Mouse (Mus musculus) layer of hippocampus, adult 2 months (tissue): ENCODE data around the gene Ehd4. TPM values are rescaled to one million over a fixed set of nuclear protein-coding genes. Genes with fewer than 3 reads are reported as not detected.

Experiments used
- DNase-seq, 2 experiments: peaks; one replicate each; pipeline ENCODE4 v3.0.0; 2022; ENCODE audit warnings: low spot score in 2 of 2
- H3K27ac ChIP-seq: fragments of 200-600 bp; 2 replicates; pipeline ENCODE4 v1.8.1; 2022
- H3K4me3 ChIP-seq: fragments of 200-600 bp; 2 replicates; pipeline ENCODE4 v1.8.1; 2022; ENCODE audit warnings: mild to moderate bottlenecking
- CTCF ChIP-seq: fragments of 200-600 bp; conservative IDR thresholded peaks from 2 replicates; pipeline ENCODE4 v1.8.1; 2022; ENCODE audit warnings: antibody characterized with exemption, mild to moderate bottlenecking, moderate library complexity
- total RNA-seq, 2 experiments: library from RNA; stranded (reverse); gene quantifications; 2 replicates each; pipeline ENCODE4 v1.2.3; 2021

Gene Ehd4
- total RNA-seq, 2 experiments from 2014 or later: 5.4 to 7.6 TPM

DNA sequence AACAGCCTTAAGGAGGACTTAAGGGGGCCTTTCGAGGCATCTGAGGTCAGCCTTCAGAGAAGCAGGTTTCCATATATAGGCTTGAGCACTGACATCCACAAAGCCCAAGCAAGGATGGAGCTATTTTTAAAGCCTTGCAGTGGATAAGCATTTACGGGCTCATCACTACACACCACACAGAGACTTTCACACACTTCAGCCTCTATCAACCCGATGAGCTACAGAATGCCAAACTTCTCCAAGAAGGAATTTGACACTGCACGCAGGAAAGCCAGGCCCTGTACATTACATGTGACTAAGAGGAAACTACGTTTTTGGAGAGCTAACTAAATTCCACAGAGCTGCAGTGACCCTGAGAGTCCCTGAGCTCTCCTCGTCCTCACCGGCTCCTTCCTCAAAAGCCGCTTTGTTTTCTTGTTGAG is 55.6 kb downstream of the Ehd4 start:
- no peak for DNase-seq
- H3K27ac ChIP-seq: peak overlapping the region; percentile 18; the same call in 1 of the 2 replicates
- H3K4me3 ChIP-seq: no peak overlapping the region
- TF ChIP-seq CTCF: no peak

DNA sequence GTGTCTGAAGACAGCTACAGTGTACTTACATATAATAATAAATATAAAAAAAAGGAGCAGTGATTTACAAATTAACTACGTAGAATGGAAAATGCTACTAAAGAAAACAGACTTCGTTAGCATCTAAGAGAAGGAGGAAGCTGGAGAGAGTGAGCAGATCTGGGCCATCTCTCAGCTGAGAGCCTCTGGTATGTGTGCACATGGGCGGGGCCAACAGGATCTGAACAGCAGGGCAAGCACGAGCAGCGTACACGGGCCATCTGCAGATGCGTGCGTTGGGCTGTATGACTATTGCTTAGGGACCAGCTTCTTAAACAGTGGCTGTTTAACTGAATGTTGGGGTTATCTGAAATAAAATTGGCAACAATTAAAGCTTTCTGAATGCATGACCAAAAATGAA is 56.5 kb downstream of the Ehd4 start:
- no peak overlapping the region for H3K27ac ChIP-seq
- TF ChIP-seq CTCF: no peak
- DNase-seq: no peak
- no peak overlapping the region for H3K4me3 ChIP-seq

DNA sequence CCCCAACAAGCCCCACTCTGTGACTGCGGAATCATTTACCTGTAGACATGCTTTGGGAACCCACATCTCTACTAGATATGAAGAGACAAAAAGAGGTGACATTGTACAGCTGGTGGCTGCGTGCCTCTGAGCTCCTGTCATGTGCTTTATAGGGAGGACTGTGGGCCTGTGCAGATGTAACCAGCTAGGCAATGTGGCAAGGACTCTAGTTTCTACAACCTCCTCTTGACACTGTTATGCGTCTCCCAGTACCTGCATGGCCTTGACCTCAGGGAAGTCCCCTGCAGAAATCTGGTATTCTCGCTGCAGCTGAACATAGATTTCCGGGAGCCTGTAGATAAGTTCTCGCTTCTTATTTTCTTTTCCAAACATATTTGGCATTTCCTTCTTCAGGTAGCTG is 57.7 kb downstream of the Ehd4 start:
- Histone ChIP-seq H3K4me3 (no peak overlapping the region), H3K27ac (no peak overlapping the region)
- no peak for DNase-seq
- TF ChIP-seq CTCF: no peak

DNA sequence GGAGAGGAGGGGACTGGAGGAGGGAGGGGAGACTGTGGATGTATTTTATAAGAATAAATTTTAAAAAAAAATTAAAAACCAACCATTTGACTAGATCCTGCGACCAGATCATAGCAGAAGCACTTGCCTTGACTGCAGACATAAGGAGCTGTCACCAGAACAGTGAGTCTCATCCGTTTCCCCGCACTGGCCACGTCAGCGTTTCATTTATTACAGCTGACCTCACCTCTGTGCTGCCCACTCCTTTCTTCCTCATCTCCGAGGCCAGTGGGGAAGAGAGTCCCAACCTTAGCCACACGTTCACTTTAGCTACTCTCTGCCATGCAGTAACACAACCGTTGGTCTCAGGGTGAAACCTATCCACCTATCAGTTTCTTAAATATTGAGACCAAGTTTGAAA is 58.2 kb downstream of the Ehd4 start:
- no peak for TF ChIP-seq CTCF
- H3K27ac ChIP-seq: no peak overlapping the region
- no peak for DNase-seq

DNA sequence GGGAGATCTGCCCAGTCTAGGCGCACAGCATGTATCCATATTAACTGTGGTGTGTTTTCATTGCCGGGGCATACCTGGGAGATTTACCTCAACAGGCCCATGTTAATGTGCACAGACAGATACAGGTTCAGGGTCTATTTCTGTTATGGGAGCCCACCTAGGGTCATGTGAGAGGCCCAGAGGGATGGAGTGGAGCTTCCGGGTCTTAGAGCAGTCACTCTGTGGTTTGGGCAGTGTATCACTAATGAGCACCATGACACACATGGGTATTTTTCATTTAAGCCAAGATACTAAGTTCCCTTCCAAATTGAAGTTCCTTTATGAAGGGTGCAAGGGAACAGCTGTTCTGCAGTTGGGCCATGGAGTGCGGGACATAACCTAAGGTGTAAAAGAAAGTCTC is 59.2 kb downstream of the Ehd4 start:
- H3K27ac ChIP-seq: no peak overlapping the region
- DNase-seq: no peak
- no peak overlapping the region for H3K4me3 ChIP-seq
- TF ChIP-seq CTCF: no peak

More for the DNA sequence above, 58.2 kb downstream of the Ehd4 start:
- H3K4me3 ChIP-seq: no peak overlapping the region

DNA sequence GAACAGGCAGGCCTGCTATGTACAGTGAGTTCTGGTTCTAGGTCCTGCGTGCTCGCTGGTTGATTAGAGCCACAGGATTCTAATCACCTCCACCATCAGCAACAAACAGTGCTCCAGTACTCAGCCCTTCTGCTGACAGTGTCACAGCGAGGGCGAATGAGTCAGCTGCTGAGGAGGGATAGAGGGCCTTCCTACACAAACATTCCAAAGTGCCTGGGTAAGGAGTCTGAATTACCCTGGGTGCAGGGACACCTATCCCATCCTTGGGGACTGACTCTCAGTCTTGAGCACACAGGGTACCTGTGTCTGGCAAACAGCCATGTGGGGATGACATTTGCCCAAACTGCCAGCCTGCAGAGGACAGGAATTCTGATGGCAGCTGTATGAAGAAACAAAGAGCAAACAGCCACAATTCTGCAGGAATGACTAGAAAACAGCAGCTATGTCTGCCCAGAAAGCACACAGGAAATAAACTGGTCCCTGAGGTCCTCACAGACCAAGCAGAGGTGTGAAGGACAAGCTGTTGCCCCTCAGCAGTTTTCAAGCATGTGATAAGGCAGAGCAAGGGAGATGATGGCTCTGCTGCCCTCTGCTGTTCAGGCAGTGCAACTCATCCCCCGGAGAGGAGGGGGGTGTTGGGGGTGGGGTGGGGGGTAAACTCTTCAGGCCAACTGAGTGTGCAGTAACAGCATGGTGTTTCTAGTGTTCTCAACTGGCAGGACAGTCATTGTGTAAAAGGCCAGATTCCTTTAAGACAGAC is 60.6 kb downstream of the Ehd4 start:
- peak; percentile 23 to 61 for DNase-seq
- no peak overlapping the region for H3K4me3 ChIP-seq
- H3K27ac ChIP-seq: no peak overlapping the region
- TF ChIP-seq CTCF: peak; percentile 82

DNA sequence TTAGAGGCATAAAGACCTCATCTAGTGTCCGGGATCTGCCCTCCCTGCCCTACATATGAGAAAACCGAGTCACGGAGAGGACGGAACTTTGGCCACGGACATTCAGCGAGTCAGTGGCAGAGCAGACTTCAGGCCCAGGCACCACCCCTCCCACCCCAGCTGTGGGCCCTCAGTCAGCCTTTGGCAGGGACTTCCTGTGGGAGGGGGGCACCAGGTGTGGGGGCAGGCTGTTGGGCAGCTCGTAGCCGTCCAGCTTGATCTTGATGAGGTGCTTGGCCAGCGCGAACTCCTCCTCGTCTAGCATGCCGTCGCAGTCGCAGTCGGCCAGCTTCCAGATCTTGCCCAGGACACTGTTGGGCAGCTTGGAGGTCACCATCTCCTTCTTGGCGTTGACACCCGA is 63.4 kb downstream of the Ehd4 start:
- TF ChIP-seq CTCF: no peak
- no peak for DNase-seq
- no peak overlapping the region for H3K27ac ChIP-seq
- no peak overlapping the region for H3K4me3 ChIP-seq

DNA sequence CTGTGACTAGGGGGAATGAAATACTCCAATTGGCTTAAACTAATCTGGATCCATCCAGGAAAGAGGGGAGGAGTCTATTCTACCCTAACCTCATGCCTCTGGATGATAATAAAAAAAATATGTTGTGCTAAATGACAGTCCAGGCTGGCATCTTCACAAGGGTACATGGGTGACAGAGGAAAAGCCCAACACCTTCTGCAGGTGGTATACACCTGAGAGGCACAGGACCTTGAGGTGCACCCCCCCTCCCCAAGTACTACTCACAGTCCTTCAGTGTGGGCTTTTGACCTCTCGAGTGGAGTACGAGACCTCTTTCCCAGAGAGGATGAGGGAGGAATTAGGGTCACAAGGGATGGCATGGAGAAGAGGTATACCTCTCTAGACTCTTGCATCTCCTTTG is 66.5 kb downstream of the Ehd4 start:
- no peak for DNase-seq
- TF ChIP-seq CTCF: no peak
- Histone ChIP-seq H3K4me3 (no peak overlapping the region), H3K27ac (no peak overlapping the region)

DNA sequence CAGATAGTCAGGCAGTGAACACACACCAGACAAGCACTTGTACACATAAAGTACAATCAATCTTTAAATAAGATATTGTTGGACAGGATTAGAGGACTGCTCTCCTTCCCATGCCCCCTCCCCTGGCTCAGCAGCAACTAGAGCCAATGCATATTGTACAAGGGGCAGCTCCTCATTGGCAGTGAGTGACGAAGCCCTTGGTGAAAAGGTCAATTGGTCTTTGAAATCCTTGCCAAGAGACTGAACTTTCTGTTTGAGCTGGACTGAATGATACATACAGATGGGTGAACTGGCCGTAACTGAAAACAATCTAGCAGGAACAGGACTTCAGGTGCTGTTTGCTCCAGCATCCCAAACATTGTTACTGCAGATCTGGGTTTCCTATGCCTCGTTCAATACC is 67.0 kb downstream of the Ehd4 start:
- Histone ChIP-seq H3K4me3 (no peak overlapping the region), H3K27ac (no peak overlapping the region)
- no peak for DNase-seq
- TF ChIP-seq CTCF: no peak

DNA sequence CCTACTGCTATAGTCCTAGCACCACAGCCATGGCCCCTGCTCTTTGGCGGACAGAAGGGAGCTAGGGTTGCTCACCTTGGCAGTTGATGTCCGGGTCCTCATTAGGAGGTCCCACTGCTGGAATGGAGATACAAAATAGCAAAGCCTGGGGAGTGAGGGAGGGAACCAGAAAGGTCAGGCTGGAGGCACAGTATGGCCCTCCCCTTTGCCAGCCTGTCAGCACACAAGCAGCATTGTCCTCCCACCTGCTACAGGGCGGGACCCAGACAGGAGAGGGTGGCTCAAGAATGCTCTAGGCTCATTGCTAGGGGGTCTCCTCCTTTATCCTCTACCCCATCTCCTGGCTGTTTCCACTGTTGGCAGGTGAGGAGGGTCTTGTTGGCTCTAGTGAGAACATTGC is 68.4 kb downstream of the Ehd4 start:
- Histone ChIP-seq H3K4me3 (no peak overlapping the region), H3K27ac (no peak overlapping the region)
- no peak for TF ChIP-seq CTCF
- no peak for DNase-seq

DNA sequence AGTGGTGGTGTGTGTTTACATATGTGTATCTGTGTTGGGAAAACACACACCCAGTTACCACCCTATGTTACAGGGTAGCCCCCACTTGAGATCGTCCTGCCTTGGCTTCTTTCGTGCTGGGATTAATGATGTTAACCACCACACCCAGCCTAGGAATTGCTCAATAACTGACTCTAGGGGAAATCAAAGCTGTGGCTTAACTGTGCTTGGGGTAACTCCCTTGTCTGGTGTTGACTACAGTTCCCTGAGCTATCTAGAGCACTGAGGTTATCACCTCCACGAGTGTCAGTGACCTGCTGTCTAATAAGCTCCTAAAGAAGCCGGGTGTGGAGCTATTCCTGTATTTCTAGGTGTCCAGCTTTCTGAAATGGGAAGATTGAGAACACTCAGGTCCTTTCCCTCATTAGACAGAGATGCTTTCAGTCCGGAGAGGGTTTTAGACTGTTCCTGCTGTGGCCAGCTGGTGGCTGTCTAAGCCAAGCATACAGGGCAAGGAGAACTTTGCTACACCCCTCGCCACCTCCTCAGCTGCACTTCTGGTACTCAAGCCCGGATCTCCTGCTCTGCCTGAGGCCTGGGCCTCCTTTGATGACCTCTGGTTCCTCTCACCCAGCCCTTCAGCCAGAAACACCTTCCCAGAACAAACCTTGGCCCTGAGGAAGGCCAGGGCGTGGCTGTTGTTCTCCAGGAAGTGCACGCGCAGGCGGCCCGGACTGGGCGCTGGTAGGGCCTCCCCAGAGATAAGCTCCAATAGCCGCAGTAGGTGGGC is 69.6 kb downstream of the Ehd4 start:
- no peak for DNase-seq
- TF ChIP-seq CTCF: peak; percentile 77
- H3K4me3 ChIP-seq: no peak overlapping the region
- H3K27ac ChIP-seq: no peak overlapping the region

DNA sequence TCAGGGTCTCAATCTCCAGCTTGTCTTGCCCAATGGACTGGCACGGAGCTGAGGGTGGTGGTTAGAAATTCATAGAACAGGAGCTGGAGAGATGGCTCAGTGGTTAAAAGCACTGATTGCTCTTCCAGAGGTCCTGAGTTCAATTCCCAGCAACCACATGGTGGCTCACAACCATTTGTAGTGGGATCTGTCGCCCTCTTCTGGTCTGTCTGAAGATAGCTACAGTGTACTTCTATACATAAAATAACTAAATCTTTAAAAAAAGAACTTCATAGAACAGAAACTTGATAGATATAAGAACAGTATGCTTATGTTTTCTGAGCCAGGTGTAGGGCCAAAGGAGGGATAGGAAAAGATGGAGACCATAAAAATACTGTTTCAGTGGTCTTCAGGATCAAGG is 72.0 kb downstream of the Ehd4 start:
- TF ChIP-seq CTCF: peak; percentile 53
- Histone ChIP-seq H3K27ac (no peak overlapping the region), H3K4me3 (no peak overlapping the region)
- DNase-seq: no peak

DNA sequence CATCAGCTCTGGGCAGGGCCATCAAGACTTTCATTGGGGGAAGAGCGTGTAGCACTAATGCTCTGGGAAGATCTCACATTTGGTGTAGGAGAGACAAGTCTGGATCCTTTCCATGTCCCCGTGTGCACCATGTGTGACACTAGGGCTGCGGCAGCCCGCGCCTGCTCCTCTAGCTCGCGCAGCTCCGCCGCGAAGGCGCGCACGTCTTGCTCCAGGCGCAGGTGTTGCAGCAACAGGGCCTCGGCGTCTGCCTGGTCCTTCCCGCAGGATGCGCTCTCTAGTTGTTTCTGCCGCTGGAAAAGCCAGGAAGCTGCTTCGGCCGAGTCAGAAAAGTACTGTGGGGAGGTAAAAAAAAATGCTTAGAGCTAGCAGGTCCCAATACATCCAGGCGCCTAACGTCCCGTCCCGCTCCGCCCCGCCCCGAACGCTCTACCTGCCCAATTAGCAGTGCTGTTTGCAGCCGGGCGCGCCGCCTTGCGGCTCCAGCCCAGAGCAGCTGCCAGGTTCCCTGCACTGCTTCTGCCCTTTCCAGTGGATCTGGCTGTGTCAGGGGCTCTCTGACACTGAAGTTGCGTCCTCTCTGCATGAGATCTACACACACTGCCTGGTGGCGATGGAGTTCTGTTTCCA is 78.2 kb downstream of the Ehd4 start:
- no peak overlapping the region for H3K27ac ChIP-seq
- peak overlapping the region; percentile 46 for H3K4me3 ChIP-seq
- peak; percentile 67 for TF ChIP-seq CTCF
- DNase-seq: no peak

DNA sequence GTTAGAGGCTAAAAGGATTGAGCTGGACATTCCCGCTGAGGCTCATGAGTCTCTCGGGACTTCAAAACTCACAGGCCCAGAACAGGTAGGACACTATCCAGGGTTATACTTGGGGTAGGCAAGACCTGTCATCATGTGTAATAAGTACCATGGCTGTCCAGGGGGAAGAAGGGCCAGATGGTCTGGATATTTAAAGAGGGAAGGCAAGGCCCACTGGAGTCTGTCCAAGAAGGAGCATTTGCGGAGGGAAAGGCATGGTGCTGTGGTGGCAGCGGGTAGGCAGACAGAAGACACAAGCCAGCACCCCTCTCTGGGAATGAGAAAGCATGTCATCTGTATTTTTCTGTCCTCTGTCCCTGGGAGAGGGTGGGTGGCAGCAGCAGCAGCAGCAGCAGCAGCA is 80.3 kb downstream of the Ehd4 start:
- DNase-seq: no peak
- no peak for TF ChIP-seq CTCF
- Histone ChIP-seq H3K4me3 (no peak overlapping the region), H3K27ac (no peak overlapping the region)
